Mouse (Mus musculus) thymus, postnatal 36 days (tissue): ENCODE results near the gene Tm6sf1.
"Not testable (repeated sequence)": the region's sequence is repeated elsewhere in the genome, so short reads cannot be mapped to it uniquely, and the experiment has no call there.

ENCODE experiments used
- DNase-seq, 2 experiments: peaks; one replicate each; pipeline ENCODE4 v3.0.0; 2022; ENCODE audit warnings: mixed read lengths in 2 of 2

Gene Tm6sf1

GRCm38 (mm10) chr7:81858968-81859721 is at the start of gene Tm6sf1:
Tm6sf1 (plus strand) TSS chr7:81859001.
- peak; percentile 46 to 64 for DNase-seq

GRCm38 (mm10) chr7:81824906-81825305 is 33.9 kb upstream of the Tm6sf1 start:
- DNase-seq, result no peak

GRCm38 (mm10) chr7:81825381-81825780 is 33.4 kb upstream of the Tm6sf1 start:
- no peak for DNase-seq

GRCm38 (mm10) chr7:81827806-81828667 is 30.8 kb upstream of the Tm6sf1 start:
- no peak for DNase-seq

- peak in 1 of 2 experiments; percentile 58 for DNase-seq
These were observed 30.0 kb upstream of the Tm6sf1 start for GRCm38 (mm10) chr7:81828681-81829378.

DNA sequence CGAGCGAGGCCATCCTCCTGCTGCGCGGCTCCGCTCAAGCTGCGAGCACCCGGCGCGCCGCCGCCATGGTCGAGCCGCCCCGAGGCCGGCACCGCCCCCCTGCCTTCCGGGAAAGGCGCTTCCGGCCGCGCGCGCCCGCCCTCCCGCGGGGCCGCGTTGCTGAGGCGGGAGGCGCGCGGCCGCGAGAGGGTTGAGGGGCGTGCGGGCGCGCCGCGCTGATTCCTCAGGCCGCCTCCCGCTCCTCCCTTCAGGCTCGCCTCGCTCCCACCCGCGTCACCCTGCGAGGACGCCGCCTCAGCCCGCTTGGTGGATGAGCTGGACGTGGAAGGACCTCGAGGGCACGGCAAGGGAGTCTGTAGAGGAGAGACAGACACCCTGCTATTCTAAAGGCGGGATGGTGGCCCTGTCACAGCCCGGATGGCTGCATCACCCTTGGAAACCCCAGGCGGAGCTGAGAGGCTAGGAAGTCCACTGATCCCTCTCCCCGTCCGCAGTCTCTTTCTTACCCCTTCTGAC is 29.4 kb upstream of the Tm6sf1 start, which contains the start of gene Btbd1:
TSS of gene Btbd1 (minus strand) at position 53 of the 516 bp plus-strand sequence.
- peak; percentile 85 to 89 for DNase-seq

GRCm38 (mm10) chr7:81834847-81835246 is 24.0 kb upstream of the Tm6sf1 start:
- DNase-seq, result peak; percentile 17 to 18

- DNase-seq, result no peak
These were observed 23.4 kb upstream of the Tm6sf1 start for GRCm38 (mm10) chr7:81835430-81835829.

DNA sequence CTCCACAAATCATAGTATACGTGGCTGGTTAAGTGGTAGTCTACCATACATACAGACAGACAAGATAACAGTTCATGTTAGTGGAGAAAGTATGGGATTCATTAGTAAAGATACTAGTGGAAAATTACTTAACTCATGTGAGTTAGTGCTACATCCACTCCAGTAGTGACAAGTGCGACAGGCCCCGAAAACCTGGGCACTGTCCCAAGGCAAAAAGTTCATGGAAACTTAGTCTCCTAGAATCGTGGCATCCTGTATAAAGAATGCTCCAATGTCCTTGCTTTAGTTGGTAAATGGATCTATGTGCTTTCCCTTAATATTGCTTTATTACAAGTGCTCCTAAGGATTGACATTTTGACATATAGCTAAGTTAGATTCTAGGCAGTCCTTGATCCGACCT is 21.0 kb upstream of the Tm6sf1 start:
- not testable (repeated sequence) for DNase-seq

DNA sequence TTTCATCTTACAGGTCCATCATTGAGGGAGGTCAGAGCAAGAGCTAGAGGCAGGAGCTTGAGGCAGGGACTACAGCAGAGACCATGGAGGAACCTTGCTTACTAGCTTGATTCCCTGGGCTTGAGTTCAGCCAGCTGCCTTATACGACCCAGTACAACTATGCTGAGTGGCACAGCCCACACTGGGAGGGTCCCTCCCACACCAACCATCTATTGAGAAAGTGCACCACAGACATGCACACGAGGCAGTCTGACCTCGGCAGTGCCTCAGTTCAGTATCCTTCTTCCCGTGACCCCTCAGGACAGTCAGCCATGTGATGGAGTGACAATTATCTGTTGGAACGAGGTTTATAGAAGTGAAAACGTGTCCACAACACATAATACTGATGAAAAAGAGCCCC is 19.1 kb upstream of the Tm6sf1 start:
- DNase-seq, result no peak

DNA sequence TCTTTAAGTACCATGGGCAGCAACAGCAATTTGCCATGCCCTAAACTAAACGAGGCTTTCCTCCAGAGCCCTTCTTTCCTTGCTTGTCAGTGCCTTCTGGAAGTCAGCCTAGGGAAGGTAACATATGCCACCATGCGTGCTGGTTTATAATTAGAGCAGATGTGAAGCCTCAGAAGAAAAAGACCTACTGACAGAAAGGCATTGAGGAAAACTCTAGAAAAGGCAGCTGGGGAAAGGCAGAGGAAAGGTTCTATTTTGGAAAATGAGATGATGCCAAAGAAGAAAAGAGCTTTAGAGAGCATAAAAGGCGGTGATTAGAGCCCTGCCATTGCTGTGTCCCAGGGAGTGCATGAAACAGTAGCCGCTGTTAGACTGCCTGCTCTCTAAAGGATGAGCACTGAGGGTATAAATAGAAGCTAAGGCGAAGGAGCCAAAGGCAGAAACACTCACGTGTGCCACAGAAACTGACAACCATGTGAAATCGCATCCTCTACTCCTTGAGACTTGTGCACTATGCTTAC is 18.1 kb upstream of the Tm6sf1 start:
- no peak for DNase-seq

DNA sequence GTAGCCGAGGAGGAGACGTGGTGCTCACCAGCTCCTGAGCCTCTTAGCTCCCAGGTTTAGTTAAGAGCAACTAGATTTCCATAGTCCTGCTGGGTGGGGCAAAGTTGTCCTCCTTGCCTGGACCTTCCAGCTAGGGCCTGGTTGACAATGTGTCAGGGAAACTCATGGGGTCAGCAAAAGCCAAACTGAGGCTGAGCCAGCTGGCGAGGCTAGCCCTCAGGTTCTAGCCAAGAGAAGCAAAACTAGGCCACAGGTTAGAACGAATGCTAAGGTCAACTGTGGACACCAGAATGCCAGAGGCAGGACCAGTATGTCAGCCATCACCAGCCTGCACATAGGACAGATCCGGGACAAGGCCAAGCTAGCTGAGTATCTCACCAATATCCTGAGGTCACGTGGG is 17.4 kb upstream of the Tm6sf1 start:
- no peak for DNase-seq

- DNase-seq, result no peak
These were observed 16.7 kb upstream of the Tm6sf1 start for GRCm38 (mm10) chr7:81842141-81842540.

DNA sequence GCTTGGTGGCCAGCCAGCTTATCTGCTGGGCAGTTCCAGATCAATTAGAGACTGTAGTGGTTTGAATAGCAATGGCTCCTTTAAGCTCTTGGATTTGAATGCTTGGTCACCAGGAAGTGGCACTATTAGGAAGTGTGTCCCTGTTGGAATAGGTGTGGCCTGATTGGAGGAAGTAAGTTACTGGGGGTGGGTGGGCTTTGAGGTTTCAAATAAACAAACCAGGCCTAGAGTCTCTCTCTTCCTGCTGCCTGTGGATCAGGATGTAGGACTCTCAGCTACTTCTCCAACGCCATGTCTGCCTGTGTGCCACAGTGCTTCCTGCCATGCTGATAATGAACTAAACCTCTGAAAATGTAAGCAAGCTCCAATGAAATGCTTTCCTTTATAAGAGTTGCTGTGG is 15.8 kb upstream of the Tm6sf1 start:
- DNase-seq, result no peak

DNA sequence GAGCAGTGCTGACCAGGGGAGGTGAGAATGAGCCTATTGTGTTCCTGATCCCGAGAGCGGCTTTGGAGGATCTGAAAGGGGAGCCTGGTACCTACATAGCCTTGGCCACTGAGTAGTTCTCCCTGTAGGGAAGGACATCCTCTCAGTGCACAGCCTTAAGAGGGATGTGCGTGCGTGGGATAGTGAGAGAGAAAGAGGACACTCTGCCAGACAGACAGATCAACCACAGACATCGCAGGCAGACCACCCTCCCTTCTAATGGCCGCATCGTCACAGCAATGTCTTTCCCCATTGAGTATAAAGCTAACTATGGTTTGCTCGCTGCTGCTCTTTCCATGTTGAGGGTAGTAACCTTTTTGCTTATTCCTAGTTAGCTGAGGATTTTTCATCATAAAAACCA is 14.9 kb upstream of the Tm6sf1 start:
- DNase-seq, result no peak

DNA sequence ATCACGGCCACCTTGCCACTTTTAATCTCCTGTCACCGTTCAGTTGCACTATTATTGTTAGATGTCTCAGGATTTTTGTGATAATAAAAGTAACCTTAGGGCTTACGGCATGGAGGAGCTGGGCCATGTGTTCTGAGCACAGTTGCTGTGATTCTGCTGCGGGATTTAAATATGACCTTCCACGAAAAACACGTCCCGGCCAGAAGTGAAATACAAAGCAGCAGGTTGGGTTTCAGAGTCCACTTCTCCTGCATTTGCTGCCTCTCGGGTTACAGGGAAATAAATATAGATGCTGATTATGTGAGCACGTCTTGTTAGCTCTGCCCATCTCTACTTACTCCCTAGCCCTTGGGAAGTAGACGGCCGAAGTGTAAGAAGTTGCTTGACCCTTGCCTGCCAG is 14.0 kb upstream of the Tm6sf1 start:
- no peak for DNase-seq

DNA sequence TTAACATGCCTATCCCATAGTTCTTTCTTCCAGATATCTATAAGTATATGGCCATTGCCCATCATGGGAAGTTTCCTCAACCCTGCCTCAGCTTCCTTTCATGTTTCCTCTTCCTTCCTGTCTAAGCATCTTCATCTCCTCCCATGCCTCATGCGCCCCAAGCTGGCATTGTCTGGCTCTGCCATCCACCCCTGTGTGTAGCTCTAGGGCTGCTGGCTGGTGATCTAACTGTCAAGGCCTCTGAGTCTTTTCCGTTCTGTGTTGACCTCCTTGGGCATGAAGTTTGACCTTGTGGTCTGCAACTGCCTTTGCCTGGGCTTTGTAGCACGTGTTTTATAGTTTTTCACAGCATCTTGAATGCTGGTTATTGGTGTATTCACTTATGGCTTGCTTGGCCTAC is 13.5 kb upstream of the Tm6sf1 start:
- DNase-seq, result no peak

DNA sequence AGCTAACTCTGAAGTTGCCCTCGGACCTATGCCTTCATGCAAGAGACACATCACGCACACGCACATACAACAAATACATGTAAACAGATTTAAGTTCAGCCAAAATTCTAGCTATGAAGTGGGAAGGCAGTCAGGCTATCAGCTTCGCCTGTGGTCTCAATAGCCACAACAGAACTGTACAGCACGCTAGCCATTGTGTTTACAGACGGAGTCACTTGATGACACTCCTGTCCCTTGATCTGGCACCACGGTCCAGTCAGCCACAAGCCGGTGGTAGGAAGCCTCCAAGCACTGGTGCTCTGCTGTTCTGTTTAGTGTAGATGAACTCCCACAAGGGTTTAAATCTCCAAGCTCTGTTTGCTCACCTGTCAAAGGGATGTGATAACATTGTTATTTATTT is 12.8 kb upstream of the Tm6sf1 start:
- DNase-seq, result no peak

DNA sequence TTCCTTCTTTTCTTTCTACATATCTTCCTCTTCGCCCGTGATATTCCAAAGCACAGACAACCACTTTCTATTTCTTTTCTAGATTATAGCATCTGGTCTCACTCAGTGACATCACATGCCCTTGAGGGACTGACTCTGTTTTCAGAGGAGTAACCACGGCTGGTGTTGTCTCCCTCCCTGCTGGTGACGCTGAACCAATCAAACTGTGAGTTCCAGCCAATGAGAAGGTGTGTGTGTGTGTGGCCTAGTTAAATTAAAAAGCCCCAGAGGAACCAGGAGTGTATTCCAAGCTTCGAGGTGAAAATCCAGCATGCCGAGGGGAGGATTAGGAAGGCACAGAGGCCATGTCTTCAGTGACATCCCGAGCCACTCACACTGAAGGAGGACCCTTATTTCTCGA is 11.8 kb upstream of the Tm6sf1 start:
- no peak for DNase-seq

- DNase-seq, result no peak
These were observed 11.0 kb upstream of the Tm6sf1 start for GRCm38 (mm10) chr7:81847777-81848176.

- DNase-seq, result no peak
These were observed 9.6 kb upstream of the Tm6sf1 start for GRCm38 (mm10) chr7:81849214-81849613.

- DNase-seq, result no peak
These were observed 9.2 kb upstream of the Tm6sf1 start for GRCm38 (mm10) chr7:81849633-81850032.

DNA sequence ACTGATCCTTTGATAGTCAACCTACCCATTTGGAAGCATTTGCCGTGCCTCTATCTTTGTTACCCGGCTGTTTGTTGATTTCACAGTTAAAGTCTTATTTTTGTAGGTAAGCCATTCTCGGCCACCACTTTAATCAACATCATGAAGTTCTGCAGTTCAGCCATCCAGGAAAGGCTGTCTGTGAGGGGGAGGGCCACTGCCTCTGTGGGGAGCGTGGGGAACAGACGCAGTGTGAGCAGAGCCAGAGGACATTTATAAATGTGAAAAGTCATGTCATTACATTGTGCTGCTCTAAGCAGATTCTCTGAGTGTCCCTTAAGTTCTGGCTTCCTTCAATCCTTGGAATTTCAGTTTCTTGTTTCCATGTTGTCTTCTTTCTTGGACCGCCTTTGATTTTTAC is 8.6 kb upstream of the Tm6sf1 start:
- DNase-seq, result no peak
